Mouse (Mus musculus) CH12.LX (cell line): ENCODE measurements at regions not wholly inside any gene's neighbourhood (a gene's known extent, or its start where the extent isn't known, plus 50 kb on each side); places are given as distances from the start of the nearest gene placed in this dataset.

Source experiments
- DNase-seq: peaks from one replicate; pipeline ENCODE4 v3.0.0-alpha.2; 2013; ENCODE audit errors: extremely low read depth
- H3K27ac ChIP-seq: 2 replicates; pipeline ENCODE4 v1.5.1; 2012; ENCODE audit warnings: low read depth, mild to moderate bottlenecking, control low read depth, moderate library complexity; ENCODE audit not compliant: insufficient read depth
- H3K27me3 ChIP-seq: replicated peaks from 2 replicates; pipeline ENCODE3; 2012; ENCODE audit warnings: inconsistent platforms
- H3K36me3 ChIP-seq, 2 experiments: replicated peaks in 1 of 2; 2 replicates each; pipeline versions ENCODE3 to v1.6.1; 2012; ENCODE audit warnings: inconsistent platforms in 1 of 2, low read length in 1 of 2, mild to moderate bottlenecking in 1 of 2, mixed read lengths in 1 of 2, moderate library complexity in 1 of 2; ENCODE audit not compliant: control insufficient read depth in 1 of 2, insufficient read depth in 1 of 2
- H3K4me1 ChIP-seq, 2 experiments: 2 replicates each; pipeline ENCODE4 v1.6.1; 2012; ENCODE audit warnings: inconsistent platforms in 1 of 2, moderate library complexity in 1 of 2; ENCODE audit not compliant: insufficient read depth in 2 of 2, control insufficient read depth in 1 of 2
- H3K4me2 ChIP-seq: 2 replicates; pipeline ENCODE4 v1.6.1; 2012; ENCODE audit warnings: low read depth, mild to moderate bottlenecking, control low read depth; ENCODE audit not compliant: poor library complexity, insufficient read depth, severe bottlenecking
- H3K4me3 ChIP-seq, 3 experiments: fragments of 150-350 bp in 1 of 3; sonication (generic) in 1 of 3; replicated peaks in 1 of 3; 2 replicates each; pipeline versions ENCODE3 to v1.5.1; 2011 to 2012; ENCODE audit warnings: low read depth in 2 of 3, low read length in 2 of 3, mild to moderate bottlenecking in 2 of 3, moderate library complexity in 2 of 3, control low read depth in 1 of 3, improper control_type of control experiment in 1 of 3, inconsistent platforms in 1 of 3, mixed read lengths in 1 of 3; ENCODE audit not compliant: poor library complexity in 1 of 3
- H3K79me2 ChIP-seq: replicated peaks from 2 replicates; pipeline ENCODE4 v1.6.1; 2012; ENCODE audit warnings: mild to moderate bottlenecking, moderate library complexity; ENCODE audit not compliant: control insufficient read depth, poor library complexity, insufficient read depth, severe bottlenecking; ENCODE audit errors: extremely low read depth
- H3K9ac ChIP-seq: 2 replicates; pipeline ENCODE4 v1.6.1; 2012; ENCODE audit warnings: low read depth, mild to moderate bottlenecking, control low read depth, moderate library complexity; ENCODE audit not compliant: insufficient read depth
- H3K9me3 ChIP-seq: replicated peaks from 2 replicates; pipeline ENCODE3; 2012; ENCODE audit warnings: low read length, inconsistent platforms, mixed read lengths
- CHD1 ChIP-seq: IDR thresholded peaks from 2 replicates; pipeline ENCODE4 v1.6.1; 2012; ENCODE audit warnings: low read depth, low read length, improper control_type of control experiment, inconsistent platforms
- E2F4 ChIP-seq: IDR thresholded peaks from 2 replicates; pipeline ENCODE4 v1.6.1; 2011; ENCODE audit warnings: low read depth, low read length, improper control_type of control experiment; ENCODE audit not compliant: insufficient replicate concordance
- ETS1 ChIP-seq: conservative IDR thresholded peaks from 2 replicates; pipeline ENCODE4 v1.6.1; 2012; ENCODE audit warnings: low read depth, mild to moderate bottlenecking, inconsistent platforms, low read length, improper control_type of control experiment, moderate library complexity
- GABPA ChIP-seq: IDR thresholded peaks from 2 replicates; pipeline ENCODE4 v1.6.1; 2012; ENCODE audit warnings: low read depth, low read length, improper control_type of control experiment, inconsistent platforms; ENCODE audit not compliant: insufficient replicate concordance
- HCFC1 ChIP-seq: IDR thresholded peaks from 2 replicates; pipeline ENCODE4 v1.6.1; 2012; ENCODE audit warnings: low read depth, mild to moderate bottlenecking, inconsistent platforms, low read length, improper control_type of control experiment
- IRF4 ChIP-seq: IDR thresholded peaks from 2 replicates; pipeline ENCODE4 v1.6.1; 2014; ENCODE audit warnings: low read depth, mild to moderate bottlenecking, inconsistent platforms, low read length, improper control_type of control experiment
- KAT2A ChIP-seq: IDR thresholded peaks from 2 replicates; pipeline ENCODE4 v1.6.1; 2012; ENCODE audit warnings: low read length, improper control_type of control experiment, inconsistent platforms; ENCODE audit not compliant: insufficient replicate concordance
- MAFK ChIP-seq: IDR thresholded peaks from 2 replicates; pipeline ENCODE4 v1.6.1; 2011; ENCODE audit warnings: low read length, improper control_type of control experiment; ENCODE audit not compliant: insufficient replicate concordance
- MAX ChIP-seq: IDR thresholded peaks from 2 replicates; pipeline ENCODE4 v1.6.1; 2011; ENCODE audit warnings: low read length, improper control_type of control experiment
- MEF2A ChIP-seq: IDR thresholded peaks from 2 replicates; pipeline ENCODE4 v1.6.1; 2014; ENCODE audit warnings: low read depth, mild to moderate bottlenecking, inconsistent platforms, low read length, improper control_type of control experiment, borderline replicate concordance
- MXI1 ChIP-seq: IDR thresholded peaks from 2 replicates; pipeline ENCODE4 v1.6.1; 2011; ENCODE audit warnings: mild to moderate bottlenecking, low read depth, low read length, improper control_type of control experiment
- MYC ChIP-seq: IDR thresholded peaks from 2 replicates; pipeline ENCODE4 v1.6.1; 2011; ENCODE audit warnings: low read depth, mild to moderate bottlenecking, improper control_type of control experiment, low read length
- PAX5 ChIP-seq: IDR thresholded peaks from 2 replicates; pipeline ENCODE4 v1.6.1; 2012; ENCODE audit warnings: low read length, inconsistent platforms, mixed read lengths
- POLR2AphosphoS2 ChIP-seq: IDR thresholded peaks from 2 replicates; pipeline ENCODE4 v1.6.1; 2011; ENCODE audit warnings: low read depth, low read length, improper control_type of control experiment
- RAD21 ChIP-seq: IDR thresholded peaks from 2 replicates; pipeline ENCODE4 v1.6.1; 2011; ENCODE audit warnings: low read depth, mild to moderate bottlenecking, low read length, improper control_type of control experiment, moderate library complexity
- RCOR1 ChIP-seq: conservative IDR thresholded peaks from 2 replicates; pipeline ENCODE4 v1.6.1; 2012; ENCODE audit warnings: low read depth, mild to moderate bottlenecking, inconsistent platforms, low read length, improper control_type of control experiment
- TBP ChIP-seq: conservative IDR thresholded peaks from 2 replicates; pipeline ENCODE4 v1.6.1; 2011; ENCODE audit warnings: low read depth, low read length, improper control_type of control experiment
- TCF12 ChIP-seq: IDR thresholded peaks from 2 replicates; pipeline ENCODE4 v1.6.1; 2014; ENCODE audit warnings: low read depth, mild to moderate bottlenecking, inconsistent platforms, low read length, improper control_type of control experiment
- USF2 ChIP-seq: conservative IDR thresholded peaks from 2 replicates; pipeline ENCODE4 v1.6.1; 2011; ENCODE audit warnings: low read depth, low read length, improper control_type of control experiment
- ZKSCAN1 ChIP-seq: IDR thresholded peaks from 2 replicates; pipeline ENCODE4 v1.6.1; 2012; ENCODE audit warnings: low read depth, inconsistent platforms, low read length, improper control_type of control experiment, borderline replicate concordance
- dilution Hi-C: fragments of 300-500 bp; cut with MboI; formaldehyde crosslinking; loops from 2 replicates; pipeline ENCODE4 v1.14.3; 2020; ENCODE audit warnings: low sequenced_read_pairs; ENCODE audit not compliant: extremely low pct_unique_long_range_greater_than_20kb, extremely low pct_ligation_motif_present
- in situ Hi-C: fragments of 300-500 bp; cut with MboI; formaldehyde crosslinking; loops from 3 replicates; pipeline ENCODE4 v1.14.3; 2019; ENCODE audit warnings: low sequenced_read_pairs, low pct_ligation_motif_present, low pct_unique_long_range_greater_than_20kb, mixed read lengths

GRCm38 (mm10) chr2:84274038-84274724, 151.0 kb downstream of the Calcrl start:
- TF ChIP-seq TCF12, result no peak
- TF ChIP-seq CHD1, result no peak
- TF ChIP-seq RAD21, result no peak
- no peak for TF ChIP-seq E2F4
- TF ChIP-seq TBP, result no peak
- TF ChIP-seq USF2, result no peak
- TF ChIP-seq MXI1, result no peak
- TF ChIP-seq ETS1, result no peak
- no peak for TF ChIP-seq KAT2A
- TF ChIP-seq IRF4, result no peak
- no peak for TF ChIP-seq PAX5
- TF ChIP-seq HCFC1, result no peak
- no peak for TF ChIP-seq MAX
- TF ChIP-seq MYC, result no peak
- no peak for TF ChIP-seq ZKSCAN1
- Histone ChIP-seq H3K79me2 (no peaks in the 10 kb centered on the region), H3K9ac (no peak overlapping the region), H3K9me3 (no peaks in the 10 kb centered on the region), H3K27ac (no peak overlapping the region), H3K4me1 (no peaks in the 10 kb centered on the region), H3K36me3 (no peaks in the 10 kb centered on the region), H3K27me3 (no peaks in the 10 kb centered on the region), H3K4me2 (no peak overlapping the region), H3K4me3 (no peak overlapping the region)
- in situ Hi-C loops, result no loop called here
- no peak for DNase-seq
- dilution Hi-C loops, result no loop called here

- dilution Hi-C loops, result no loop called here
These were observed 148.0 kb downstream of the Calcrl start for GRCm38 (mm10) chr2:84277181-84277580.

More at GRCm38 (mm10) chr2:84277181-84277580, 148.0 kb downstream of the Calcrl start:
- H3K9ac ChIP-seq, result no peak overlapping the region
- in situ Hi-C loops, result no loop called here
- no peak overlapping the region for H3K4me2 ChIP-seq
- H3K27ac ChIP-seq, result no peak overlapping the region
- TF ChIP-seq GABPA, result no peak
- TF ChIP-seq KAT2A, result no peak
- TF ChIP-seq MEF2A, result no peak
- TF ChIP-seq POLR2AphosphoS2, result no peak
- TF ChIP-seq TCF12, result no peak
- TF ChIP-seq RCOR1, result no peak
- no peak for TF ChIP-seq TBP
- no peak for TF ChIP-seq MAFK
- TF ChIP-seq E2F4, result no peak
- TF ChIP-seq, all 38 proteins: peak for 0
- no peaks in the 10 kb centered on the region for H3K4me1 ChIP-seq
- DNase-seq, result no peak
- H3K27me3 ChIP-seq, result no peaks in the 10 kb centered on the region
- no peaks in the 10 kb centered on the region for H3K36me3 ChIP-seq
- no peaks in the 10 kb centered on the region for H3K79me2 ChIP-seq
- no peak overlapping the region for H3K4me3 ChIP-seq
- no peaks in the 10 kb centered on the region for H3K9me3 ChIP-seq
